Mouse (Mus musculus) liver (tissue): Measurements from ENCODE around the gene Myo16.
A peak's percentile ranks its signal among the peaks of the same experiment; 100 is the strongest.

Source experiments
- DNase-seq: peaks from one replicate; pipeline ENCODE4 v3.0.0-alpha.2; 2020; ENCODE audit warnings: mixed read lengths

Gene Myo16

DNA sequence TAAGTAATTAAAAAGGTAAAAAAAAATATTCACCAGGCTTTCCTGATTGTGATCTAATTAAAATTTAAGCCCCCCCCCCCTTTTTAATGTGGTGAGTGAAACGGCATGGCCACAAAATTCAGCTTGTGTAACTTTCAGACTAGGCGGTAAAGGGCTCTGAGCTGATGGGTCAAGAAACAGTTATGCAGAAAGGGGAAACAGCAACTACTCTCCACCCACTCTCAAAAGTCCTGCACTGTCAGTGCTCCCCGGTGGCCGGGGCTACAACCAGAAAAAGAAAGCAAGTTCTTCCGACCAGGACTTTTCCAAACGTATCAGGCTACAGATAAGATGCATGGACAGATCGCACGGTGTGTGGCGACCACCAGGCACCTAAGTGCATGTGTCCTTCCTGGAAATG, 408.9 kb downstream of the Myo16 start:
- no peak for DNase-seq

DNA sequence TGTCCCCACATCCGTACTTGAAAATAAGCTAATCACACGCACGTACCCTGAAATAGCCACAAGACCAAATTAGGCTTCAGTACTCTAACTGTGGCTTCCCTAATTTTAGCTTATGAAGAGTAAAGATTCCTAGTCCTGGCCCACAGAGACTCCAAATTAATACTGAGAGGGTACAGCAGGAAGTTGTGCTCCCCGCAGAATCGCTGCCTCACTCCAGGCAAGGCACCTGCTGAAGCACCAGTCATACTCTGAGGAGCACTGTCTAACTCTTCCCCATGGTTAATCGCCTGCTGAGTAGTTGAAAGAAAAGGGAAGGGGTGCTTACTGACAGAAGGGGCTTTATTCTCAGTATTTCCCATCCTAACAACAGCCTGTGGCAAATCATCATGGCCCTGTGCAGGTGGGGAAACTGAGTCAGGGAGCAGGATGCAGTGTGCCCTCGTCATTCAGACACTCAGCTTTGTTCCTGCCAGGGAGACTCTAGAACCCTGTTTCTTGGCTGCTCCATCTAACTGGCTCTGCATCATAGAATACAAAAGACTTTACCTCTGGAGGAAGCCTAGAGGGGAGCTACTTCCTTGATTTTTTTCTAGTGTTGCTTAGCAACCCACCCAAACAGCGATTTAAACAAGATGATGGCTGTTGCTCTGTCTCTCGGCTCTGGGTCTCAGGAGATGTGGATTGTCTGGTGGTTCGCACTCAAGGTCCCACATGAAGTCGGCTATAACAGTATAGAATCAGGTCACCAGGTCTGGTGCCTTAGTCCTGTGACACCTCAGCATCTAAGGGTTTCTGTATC, 411.7 kb downstream of the Myo16 start:
- DNase-seq, result no peak

DNA sequence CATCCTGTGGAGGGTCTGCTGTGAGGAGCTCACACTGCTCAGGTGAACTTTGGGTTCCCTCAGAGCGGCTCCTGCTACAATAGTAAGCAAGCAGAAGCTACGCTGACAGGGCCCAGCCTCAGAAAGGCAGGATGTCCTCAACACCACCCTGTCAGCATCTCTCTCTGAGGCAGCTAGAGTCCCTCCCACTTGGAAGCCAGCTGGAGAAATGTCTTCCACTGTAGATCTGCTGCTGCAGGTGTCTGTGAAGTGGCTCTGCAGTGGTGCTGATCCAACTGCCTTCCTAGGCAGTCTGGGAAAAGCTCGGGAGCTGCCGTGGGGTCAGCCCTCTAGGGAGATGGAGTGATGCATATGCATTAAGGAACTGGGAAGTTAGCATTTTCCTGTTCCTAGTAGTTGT, 414.7 kb downstream of the Myo16 start:
- no peak for DNase-seq

DNA sequence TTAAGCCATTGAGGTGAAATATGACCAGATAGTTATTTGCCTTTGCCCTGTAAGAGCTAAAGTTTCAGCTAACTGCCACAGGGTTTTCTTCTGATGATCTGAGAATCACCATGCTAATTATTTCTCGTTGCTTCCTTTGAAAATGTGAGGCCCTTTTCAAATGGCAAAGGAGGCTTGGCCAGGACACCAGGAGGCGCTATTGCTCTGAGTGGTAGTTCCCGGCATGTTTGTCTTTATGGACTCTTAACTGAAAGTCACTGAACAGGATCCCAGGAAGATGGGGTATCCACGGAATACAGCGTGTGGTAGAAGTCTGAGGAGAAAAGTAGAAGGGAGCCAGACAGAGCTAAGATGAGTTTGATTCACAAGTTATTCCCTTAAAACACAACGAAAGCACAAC, 420.4 kb downstream of the Myo16 start:
- DNase-seq, result peak; percentile 75

DNA sequence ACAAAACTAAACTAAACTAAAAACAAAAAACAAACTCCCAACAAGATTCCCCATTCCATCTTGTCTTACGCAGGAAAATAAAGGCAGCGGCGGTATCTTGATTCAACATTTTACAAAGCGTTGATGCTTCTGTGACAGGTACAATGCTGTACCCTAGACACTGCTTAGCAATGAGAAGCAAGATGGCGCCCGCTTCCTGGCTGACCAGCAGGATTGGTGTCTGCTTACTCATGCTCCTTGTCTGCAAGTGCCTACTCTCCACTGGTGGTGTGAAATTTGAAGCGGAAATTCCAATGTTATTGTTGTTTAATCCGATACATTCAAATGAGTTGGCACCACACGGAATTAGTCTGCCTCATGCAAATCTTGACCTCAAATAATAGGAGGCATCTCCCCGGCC, 421.5 kb downstream of the Myo16 start:
- DNase-seq, result no peak

DNA sequence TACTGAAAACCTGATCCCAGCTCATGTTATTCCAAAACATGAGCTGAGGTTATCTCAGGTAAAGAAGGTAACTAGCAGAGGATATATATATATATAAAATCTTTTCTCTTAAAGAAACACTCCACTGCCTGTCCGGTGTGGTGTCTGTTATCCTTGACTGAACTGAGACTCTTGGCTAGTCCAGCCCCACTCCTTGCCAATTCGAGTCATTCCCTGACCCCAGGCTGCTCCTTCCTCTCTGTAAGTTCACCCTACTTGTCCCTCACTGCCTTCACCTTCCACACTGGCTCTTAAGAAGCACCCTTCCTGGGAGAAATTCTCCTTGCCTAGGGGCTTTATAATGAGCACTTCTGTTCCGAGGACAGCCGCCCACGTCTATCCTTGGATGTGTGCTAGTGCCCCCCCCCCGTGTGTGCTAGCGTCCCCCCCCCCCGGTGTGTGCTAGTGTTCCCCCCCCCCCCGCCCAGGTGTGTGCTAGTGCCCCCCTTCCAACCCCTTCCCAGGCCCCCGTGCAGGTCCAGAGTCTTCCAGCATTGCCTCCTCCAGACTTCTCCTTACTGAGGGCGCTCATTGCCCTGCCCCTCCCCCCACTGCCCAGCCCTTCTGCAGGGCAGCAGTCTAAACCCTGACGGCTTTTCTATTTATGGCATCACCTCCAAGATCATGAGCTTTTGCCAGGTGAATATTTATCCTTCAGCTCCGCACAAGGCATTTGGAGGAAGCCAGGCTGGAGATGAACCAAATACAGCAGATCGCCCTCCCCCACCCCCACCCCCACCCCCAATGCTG, 433.4 kb downstream of the Myo16 start:
- peak; percentile 9 for DNase-seq

DNA sequence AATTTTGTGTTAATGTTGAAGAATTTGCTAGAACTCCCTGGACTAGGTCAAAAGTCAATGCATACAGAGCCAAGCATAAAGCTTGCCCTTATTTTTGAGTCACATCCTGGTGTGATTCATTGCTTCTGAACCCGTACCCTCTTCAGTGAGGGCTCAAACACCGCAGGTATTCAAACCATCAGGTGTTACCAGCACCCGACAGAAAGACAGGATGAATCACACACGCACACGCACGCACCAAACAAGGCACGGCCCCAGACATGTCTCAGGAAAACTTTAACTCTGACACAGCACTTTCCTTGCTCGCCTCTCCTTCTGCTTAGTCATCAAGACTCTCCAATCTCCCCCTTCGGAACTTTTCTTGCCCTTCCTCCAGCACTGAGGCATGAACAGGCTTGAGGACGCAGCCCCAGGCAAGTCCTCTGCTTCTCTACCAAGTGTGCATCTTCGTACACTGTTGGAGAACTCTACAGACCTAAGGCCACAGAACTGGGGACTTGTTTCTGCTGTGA, 435.8 kb downstream of the Myo16 start:
- no peak for DNase-seq

DNA sequence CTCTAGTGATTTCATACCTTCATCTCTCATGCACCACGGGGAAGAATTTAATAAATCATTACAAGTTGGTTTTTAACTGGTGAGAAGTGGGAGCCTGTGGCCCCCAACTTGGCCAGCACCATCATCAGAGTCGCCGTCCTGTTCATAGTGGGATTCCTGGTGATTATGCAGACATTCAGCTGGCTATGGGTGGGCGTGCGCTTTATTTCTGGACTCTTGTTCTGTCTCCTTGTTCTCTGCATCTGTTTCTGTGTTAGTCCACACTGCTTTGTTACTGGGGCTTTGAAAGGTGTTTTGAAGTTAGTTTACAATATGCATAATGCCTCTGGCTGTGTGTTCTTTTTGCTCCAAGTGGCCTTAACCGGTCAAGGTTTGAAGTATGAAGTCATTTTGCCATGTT, 439.2 kb downstream of the Myo16 start:
- DNase-seq, result no peak

DNA sequence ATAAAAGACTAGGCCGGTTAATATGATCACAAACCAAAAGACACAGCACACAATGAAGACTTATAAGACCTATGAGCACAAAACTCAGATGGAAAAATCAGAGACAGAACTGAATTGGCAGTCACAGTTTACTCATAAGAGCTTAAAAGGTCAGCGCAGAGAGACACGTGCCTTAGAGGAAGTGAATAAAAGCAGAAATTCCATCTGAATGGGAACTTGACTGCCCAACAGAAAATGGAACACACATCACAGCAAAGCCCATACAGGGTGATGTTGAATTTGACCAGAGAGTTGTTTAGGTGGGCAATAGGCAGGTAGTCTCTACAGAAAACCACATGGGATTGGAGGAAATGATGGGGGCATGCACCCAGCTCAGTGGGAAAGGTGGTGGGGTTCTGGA, 442.6 kb downstream of the Myo16 start:
- DNase-seq, result no peak

DNA sequence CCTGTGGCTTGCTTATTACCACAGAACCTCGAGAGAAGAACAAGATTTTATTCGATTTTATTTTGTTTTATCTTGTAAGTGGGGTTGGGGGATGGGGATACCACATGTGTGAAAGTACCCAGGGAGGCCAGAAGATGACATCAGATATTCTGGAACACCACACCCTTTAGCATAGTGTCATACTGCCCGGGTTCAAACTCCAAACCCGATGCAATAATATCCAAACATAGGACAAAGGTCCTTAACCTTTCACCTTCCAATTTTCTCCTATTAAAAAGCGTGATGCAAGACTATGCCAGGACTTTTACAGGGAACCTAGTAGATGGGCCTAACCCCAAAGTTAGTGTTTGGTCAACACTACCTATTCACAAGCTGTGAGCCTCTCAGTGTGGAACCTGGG, 443.9 kb downstream of the Myo16 start:
- DNase-seq, result no peak

DNA sequence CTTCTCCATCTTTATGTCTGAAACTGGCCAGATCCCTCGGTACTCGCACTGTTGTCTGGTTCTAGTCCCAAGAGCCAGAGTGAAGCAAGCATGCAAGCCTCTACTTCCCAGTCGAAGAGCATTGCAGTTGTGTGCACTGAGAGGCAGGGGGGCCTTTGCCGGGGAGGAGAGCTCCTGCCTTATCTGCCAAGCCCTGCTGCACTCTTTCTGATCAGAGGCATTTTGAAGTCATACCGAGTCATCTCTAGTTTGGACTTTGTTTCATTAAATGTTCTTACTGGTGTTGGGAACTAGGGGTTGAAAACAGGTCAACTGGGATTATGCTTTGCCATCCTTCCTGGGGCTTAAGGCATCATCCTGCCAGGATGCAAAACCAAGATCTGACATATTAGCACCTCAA, 445.2 kb downstream of the Myo16 start:
- peak; percentile 8 for DNase-seq

DNA sequence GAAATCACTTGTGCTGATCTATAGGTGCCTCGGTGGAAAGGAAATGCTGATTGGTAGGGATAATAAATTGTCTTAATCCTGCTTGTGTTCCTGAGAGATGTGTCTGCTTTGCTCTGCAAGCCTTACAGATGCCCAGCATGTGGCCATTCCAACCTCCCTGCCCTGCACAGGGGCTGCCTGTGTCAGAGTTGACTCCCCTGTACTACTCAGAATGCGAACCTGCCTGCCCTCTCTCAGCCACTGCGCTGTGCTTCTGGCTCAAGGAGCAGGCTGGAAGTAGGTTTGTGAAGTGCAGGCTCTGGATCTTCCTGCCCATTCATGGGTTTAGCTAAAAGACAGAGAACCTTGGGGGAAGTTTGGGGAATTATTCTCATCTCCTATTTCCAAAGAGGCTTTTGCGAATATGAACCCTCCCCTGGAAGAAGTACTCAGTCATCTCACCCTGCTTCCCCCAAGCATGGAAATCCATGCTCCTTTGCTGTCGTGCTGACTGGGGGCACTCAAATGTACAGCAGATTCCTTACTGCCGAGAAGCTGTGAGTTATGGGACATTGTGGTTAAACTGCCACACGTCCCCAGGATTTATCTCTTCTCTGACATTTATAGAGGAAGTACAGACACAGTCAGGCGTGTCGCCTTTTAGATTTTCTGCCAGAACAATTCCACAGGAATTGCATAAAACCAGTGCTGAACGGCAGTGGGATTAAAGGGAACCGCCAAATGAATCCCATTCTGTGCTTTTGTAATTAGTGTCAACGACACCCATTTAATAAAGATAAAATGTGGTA, 452.5 kb downstream of the Myo16 start:
- DNase-seq, result no peak

DNA sequence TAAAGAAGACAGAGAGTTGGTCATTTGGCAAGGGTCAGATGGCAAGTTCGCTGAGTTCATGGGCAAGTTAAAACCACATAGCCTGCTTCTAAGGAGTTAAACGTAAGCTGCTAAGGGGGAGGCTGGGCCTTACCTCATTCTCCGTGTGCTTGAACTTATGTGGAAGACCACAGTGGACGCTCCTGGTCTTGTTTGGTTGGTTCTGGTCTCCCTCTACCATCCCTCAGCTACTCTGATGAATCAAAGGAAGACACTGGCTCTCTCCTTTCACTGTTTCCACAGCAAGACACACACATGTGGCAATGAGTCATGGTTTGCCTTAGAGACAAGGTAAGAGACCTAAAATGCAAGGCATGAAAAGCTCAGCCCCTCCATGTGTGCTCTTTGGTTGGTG, 453.1 kb downstream of the Myo16 start:
- DNase-seq, result no peak

DNA sequence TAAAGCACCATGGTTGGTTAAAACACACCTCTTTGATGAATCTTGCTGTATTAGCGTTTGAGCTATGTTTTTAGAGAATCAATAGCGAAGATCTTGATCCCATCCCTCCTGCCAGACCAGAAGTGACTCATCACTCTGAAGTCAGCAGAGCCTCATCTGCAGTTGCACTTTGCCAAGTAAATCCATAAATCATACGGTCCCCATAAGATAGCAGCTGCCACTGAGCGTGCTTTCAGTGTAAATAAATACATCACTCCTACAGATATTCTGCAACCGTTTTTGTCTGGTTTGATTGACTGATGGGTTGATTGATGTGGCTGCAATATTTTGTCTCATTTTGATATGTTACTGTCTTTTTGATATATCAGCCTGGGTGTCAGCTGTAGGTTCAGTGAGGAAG, 457.9 kb downstream of the Myo16 start:
- DNase-seq, result no peak

DNA sequence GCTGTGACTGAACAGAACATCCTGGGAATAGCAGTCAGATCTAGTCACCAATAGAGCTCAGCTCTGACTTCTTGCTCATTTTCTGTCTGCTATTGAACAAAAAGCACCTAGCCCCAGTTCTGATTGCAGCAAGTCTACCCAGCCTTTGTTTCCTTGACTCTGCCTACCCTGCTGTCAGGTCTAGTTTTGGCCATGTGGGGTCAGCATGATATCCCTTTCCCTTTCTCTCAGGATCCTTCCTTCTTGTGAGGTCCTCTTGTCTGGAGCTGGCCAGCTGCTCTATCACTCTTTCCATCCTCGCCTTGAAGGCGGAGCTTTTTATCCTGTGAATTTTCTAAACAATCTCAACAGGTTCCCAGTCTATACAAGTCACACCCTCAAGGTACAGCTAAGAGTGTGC, 459.7 kb downstream of the Myo16 start:
- DNase-seq, result no peak

DNA sequence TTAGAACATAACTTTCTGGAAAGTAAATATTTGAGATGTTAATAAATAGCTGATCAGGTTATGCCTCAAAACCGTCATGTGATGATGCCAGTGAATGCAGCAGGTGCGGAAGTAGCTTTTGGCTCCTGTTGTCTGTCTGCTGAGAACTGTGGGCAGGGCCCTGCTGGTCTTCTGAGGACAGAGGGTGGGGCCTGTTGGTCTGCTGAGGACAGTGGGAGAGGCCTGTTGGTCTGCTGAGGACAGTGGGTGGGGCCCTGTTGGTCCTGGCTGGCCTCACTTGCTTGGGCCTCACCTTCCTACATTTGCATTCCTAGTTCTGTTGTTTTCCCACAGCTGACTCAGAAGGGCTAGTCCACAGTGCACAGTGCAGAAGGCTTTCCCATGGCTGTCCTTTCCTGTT, 466.0 kb downstream of the Myo16 start:
- no peak for DNase-seq

DNA sequence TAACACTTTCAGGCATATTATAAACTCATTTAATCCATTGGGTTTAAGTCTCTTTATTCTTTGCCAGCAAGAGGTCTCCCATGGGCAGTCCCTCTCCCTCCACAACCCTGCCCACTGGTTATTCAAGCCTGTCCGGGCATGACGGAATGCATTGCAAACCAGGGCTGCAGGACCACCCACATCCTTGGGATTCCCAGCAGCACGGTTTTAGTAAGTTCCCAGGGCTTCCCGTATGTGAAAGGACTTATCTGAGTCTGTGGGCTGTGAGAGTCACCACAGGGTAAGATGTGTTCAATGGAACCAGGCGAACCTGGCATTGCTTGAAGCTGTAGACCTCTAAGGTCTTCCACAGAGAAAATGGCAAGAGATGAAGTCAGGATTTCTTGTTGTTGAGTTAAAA, 471.6 kb downstream of the Myo16 start:
- no peak for DNase-seq

DNA sequence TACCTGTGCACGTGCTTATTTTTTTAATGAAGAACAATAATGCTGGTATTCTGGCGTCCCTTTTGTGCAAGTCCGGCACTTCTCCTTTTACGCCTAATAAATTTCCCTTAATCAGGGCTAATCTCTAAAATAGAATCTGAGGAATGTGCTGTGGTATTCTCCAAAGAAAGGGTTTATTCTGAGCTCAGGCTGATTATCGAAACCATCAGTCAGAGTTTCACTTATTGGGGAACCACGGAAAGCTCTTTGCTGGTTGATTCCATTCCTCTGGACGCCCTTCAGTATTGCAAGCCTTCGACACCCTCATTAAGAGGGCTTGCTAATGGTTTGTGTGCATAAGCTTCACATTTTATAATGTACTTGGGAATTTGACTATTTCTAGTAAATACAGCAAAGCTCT, 475.0 kb downstream of the Myo16 start:
- no peak for DNase-seq

DNA sequence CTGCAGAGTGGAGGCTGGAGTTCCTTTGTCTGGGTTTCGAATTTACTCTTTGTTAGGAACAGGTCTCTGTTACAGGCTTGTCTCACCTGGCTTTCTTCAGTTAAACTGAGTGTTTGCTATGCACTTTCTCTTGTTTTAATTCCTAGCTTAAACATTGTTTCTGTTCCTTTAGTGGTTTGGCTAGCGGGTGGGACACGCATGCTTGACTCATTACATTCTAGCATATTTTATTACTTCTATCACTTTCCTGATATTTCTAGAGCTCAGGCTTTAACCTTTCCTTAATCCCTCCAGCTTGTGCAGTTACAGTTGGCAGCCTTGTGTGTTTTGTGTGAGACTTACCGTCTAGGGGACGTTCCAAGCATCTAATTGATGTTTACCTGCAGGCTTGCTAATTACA, 476.2 kb downstream of the Myo16 start:
- no peak for DNase-seq

DNA sequence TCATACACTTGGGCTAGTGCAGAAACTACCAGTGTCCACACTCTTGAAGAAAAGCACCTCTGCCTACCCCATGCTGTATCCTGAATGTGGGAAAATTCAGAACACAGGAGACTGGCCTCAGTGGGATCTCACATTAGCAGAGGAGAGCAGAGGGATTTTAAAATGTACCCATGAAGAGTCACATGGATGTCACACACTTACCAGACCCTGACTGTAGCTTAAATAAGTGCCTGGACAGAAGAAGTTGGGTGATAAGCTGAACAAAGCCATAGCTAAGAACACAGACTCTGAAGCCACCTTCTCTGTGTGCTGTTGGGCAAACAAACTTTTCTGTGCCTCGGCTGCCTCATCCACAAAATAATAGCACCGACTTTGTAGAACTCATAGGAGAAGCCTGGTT, 477.3 kb downstream of the Myo16 start:
- DNase-seq, result no peak

DNA sequence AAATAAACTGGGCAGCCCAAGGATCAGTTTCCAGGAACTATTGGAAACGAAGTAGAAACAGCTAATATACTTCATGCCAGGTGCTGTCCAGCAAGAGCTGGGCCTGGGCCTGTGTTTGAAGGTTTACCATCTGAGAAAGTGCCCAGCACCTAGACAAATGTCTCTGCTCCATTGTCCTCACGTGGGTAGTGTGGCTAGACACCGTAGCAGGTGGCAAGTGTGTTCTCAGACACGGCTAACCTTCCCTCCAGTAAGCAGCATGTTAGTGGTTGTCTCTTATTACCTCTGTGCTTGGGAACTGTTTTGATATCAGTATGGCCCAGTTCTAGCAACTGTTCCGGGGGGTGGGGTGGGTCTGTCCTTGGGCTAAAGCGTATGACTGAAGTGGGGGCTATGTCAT, 478.9 kb downstream of the Myo16 start:
- no peak for DNase-seq

DNA sequence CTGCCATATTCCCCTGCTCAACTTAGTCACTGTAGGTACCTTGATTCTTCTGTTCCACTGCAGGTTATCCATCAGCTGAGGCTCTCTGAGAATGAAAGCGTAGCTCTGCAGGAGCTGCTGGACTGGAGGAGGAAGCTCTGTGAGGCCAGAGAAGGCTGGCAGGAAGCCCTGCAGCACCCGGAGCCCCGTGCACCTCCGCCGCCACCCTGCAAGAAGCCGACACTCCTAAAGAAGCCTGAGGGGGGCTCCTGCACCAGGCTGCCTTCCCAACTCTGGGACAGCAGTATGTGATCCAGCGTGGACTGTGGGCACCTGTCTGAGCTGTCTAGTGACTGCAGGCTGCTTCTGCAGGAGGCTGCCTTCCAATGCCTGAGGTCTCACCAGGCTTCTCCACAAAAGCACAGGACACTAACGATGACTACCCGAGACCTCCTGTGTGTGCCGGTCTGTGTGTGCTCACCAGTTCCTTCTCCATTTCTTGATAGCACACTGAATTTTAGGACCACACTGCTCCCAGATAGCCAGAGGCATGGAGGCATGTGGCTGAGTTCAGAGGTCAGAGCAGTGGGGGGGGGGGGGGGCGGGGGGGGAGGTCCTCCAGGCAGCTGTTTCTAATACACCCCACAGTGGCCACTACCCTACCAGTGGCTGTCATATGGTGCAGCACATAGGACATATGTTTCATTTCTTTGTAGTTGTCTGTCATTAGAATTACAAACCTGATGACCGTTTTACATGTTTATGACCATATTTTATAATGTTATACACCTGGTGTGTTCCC, 479.8 kb downstream of the Myo16 start:
- no peak for DNase-seq

DNA sequence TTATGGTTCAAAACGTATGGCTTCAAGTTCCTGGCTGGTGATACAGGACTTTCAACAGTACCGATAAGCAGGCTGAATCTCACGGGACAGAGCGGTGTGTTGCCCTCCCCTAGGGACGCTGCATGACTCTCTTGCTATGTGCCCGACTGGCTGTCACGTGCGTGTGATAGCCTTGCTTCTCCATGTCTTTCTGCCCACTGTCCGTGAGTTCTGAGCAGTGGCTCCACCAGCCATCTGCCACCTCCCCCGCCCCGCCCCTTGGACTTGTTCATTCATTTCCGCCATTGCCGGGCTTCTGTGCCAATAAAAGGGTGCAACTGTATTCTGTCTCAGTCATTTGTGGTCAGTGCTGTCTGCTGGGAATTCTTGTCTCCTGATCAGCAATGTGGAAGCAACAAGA, 480.7 kb downstream of the Myo16 start:
- no peak for DNase-seq
